Mouse (Mus musculus): ENCODE results near the gene H1foo. TPM values are rescaled to one million over a fixed set of nuclear protein-coding genes. Genes with fewer than 3 reads are reported as not detected.

The H1foo gene
- total RNA-seq, 2 experiments from 2014 or later, result not detected

DNA sequence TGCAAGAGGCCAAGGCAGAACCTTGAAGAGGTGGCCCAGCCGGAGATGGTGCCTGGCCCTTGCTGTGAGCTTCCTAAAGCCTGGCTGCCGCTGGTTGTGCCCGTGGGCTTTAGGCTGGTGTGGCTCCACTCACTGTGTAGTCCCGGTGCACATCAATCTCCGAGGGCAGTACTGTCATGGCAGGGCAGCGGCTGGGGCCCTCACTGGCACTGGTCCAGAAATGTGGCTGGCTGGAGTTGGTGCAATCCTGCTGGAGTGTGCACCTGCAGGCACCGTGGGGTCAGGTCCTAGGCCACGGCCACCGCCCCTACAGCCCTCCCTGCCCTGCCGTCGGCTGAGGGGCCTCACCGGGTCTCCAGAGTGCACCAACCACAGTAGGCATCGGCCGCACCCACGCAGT lies 33.1 kb downstream of the H1foo start:
- intact Hi-C loops (cut with DNase I), result no loop called here
- DNase-seq (ENCODE audit: low spot score), result no peak

GRCm38 (mm10) chr6:115978596-115978995 lies 33.9 kb downstream of the H1foo start:
- intact Hi-C loops (cut with DNase I), result no loop called here

GRCm38 (mm10) chr6:115982889-115983288 lies 38.2 kb downstream of the H1foo start:
- intact Hi-C loops (cut with DNase I), result no loop called here
- DNase-seq (ENCODE audit: low spot score), result no peak

More at GRCm38 (mm10) chr6:115978596-115978995, 33.9 kb downstream of the H1foo start:
- DNase-seq (ENCODE audit: low spot score), result no peak

- DNase-seq (ENCODE audit: low spot score), result no peak
- intact Hi-C loops (cut with DNase I), result no loop called here
These were observed 38.7 kb downstream of the H1foo start for GRCm38 (mm10) chr6:115983306-115984038.

DNA sequence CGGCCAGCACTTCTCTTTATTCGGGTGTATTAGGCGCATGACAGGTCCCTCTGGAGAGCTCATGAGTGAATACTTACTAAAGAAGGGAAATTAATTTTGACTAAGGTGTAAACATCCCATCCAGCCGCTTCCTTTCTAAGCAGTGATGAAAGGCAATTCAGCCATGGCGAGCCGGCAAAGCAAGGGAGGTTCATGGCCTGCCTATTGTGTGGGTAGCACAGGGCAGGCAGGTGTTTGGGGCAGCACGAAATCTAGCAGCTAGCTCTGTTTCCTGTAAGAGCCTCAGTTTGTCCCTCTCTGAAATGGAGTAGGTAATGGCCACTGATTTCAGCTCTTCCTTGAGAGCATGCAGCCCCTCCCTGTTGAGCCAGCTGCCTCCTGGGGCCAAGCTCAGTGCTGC lies 39.8 kb downstream of the H1foo start:
- intact Hi-C loops (cut with DNase I), result no loop called here
- no peak for DNase-seq (ENCODE audit: low spot score)

- DNase-seq (ENCODE audit: low spot score), result no peak
- intact Hi-C loops (cut with DNase I), result no loop called here
These were observed 40.9 kb downstream of the H1foo start for GRCm38 (mm10) chr6:115985622-115986021.

DNA sequence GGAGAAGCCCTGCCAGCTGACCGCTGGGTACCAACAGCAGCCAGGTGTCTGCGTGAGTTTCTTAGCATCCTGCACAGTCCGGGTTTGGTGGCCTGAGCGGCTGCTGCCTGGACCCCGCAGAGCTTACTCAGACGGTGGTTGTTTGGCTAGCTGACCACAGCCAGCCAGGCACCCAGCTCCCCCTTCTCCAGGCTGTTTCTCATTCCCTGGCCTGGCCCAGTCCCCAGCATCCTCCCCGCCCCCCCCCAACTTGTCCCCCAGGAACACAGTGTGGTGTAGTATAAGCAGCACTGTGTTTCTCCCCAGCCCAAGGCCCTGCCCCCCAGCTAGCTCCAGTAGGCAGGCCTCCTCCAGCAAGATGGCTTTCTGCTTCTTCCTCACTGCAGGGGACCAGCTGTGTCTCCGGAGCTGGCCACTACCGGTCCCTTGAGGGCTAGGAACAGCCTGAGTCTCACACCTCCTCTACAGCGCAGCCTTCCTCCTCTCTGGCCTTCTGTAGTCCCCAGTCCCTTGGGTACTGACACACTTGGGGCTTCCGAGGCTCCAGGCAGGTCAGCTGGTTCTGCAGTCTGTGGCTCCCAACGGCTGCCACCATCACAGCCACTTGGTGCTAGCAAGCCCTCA lies 41.8 kb downstream of the H1foo start:
- intact Hi-C loops (cut with DNase I), result no loop called here
- no peak for DNase-seq (ENCODE audit: low spot score)

- no peak for DNase-seq (ENCODE audit: low spot score)
- intact Hi-C loops (cut with DNase I), result no loop called here
These were observed 42.5 kb downstream of the H1foo start for GRCm38 (mm10) chr6:115987096-115987747.

GRCm38 (mm10) chr6:115989032-115989431 lies 44.3 kb downstream of the H1foo start:
- intact Hi-C loops (cut with DNase I), result no loop called here
- DNase-seq (ENCODE audit: low spot score), result no peak

DNA sequence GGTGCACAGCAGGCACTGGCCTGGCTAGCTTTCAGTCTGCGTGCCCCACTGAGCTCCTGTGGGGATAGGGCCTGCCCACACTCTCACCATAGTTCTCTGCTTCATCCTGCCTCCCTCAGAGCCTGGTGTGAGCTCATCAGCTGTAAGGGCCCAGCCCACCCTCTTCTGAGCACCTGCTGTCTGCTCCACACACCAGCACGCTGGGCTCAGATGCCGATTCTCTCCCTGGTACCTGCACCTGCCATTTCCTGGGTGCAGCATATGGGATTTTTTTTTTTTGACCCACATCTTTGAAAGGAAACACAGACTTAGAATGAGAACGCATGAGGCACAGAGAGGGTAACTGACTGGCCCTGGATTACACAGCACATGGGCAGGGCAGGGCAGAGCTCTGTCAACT lies 44.9 kb downstream of the H1foo start:
- no peak for DNase-seq (ENCODE audit: low spot score)
- intact Hi-C loops (cut with DNase I), result loop anchor here (5.0 kb wide), 3 partner anchors 32 to 142 kb away; no protein-coding TSS in a partner anchor

- intact Hi-C loops (cut with DNase I), result loop anchor here (5.0 kb wide), 3 partner anchors 33 to 143 kb away; no protein-coding TSS in a partner anchor
- no peak for DNase-seq (ENCODE audit: low spot score)
These were observed 45.3 kb downstream of the H1foo start for GRCm38 (mm10) chr6:115990056-115990455.

DNA sequence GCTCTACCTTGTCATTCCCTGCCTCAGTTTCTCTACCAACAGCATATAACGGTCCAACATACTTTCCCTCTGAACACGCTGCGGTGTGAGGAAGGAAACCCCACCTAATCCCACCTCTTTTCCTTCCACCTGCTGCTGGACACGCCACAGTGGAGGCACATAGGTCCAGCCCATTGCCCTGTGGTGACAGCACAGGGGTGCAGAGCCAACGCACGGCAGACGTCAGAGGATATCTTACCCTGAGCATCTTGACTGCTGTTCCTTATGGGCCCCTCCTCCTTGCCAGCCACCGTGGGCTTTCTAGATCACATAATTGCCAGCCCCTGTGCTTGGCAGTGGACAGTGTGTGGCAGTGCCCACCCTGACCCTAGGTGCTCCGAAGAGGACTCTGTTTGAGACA lies 45.7 kb downstream of the H1foo start:
- no peak for DNase-seq (ENCODE audit: low spot score)
- intact Hi-C loops (cut with DNase I), result loop anchor here (5.0 kb wide), 3 partner anchors 33 to 143 kb away; no protein-coding TSS in a partner anchor

DNA sequence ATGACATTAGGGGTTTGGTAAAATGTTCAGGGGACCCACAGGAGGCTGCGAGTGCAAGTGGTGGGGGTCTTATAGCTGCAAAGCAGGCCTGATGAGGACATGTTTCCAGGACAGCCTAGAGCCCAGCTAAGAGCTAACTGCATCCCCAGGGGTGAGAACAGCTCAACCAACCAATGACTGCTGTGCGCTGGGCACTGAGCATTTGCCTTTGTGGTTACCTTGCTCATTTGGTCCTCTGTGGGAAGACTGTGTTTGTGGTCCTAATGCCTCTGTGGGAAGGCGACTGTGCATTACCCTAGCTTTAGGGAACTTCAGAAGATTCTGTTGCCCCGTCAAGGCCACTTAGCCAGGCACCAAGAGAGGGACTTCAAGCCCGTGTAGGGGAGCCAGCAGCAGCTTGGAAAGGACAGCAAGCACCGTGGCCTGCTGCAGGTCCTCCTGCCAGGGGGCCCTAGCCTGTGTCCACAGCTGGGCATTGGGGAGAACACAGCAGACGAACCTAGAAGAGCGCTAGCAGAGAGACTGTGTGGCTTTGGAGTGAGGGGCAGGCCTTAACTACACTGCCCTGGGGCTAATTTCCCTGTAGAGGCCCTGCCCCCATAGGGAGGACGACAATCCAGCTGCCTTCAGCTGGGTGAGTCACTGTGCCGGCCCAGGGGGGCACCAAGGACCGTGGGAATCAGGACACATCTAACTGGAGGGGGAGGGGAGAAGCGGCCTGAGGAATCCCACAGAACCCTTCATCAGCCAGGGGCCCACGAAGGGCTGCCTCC lies 46.6 kb downstream of the H1foo start:
- DNase-seq (ENCODE audit: low spot score), result no peak
- intact Hi-C loops (cut with DNase I), result loop anchor here (5.0 kb wide), 3 partner anchors 34 to 144 kb away; no protein-coding TSS in a partner anchor

DNA sequence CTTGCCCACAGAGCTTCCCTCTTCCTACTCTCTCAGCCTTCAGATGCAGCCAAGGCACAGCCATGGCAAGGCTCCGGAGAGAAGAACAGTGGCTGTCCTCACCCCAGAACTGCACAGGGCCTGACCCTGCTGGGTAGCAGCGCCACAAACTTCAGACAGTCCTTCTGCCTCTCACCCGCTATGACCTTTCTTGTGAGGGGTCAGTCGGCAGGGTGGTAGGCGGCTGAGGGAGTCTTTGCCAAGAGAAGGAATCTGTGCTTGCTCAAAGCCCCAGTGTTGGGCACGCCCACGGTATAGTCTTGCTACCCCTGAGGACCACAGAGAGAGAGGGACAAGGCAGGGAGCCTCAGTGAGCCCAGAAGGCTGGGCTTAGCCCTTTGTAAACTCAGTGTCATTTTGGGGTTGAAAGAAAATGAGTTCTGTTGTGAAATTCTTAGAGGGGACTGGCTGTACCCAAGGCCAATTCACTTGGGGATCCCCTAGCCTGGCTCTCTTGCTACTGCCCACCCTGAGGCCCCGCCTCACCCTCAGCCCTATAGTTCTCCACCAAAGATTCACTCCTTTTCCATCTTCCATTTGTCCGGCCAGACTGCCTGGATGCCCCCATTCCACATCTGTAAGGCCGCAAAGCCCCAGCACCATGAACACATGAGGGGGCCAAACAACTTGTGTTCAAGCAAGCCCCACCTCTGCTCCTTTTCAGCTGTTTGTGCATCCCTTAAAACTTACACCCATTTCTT lies 47.3 kb downstream of the H1foo start:
- no peak for DNase-seq (ENCODE audit: low spot score)
- intact Hi-C loops (cut with DNase I), result loop anchor here (5.0 kb wide), 3 partner anchors 35 to 145 kb away; no protein-coding TSS in a partner anchor

GRCm38 (mm10) chr6:115992981-115993380 lies 48.2 kb downstream of the H1foo start:
- intact Hi-C loops (cut with DNase I), result loop anchor here (5.0 kb wide), 3 partner anchors 36 to 146 kb away; no protein-coding TSS in a partner anchor

DNA sequence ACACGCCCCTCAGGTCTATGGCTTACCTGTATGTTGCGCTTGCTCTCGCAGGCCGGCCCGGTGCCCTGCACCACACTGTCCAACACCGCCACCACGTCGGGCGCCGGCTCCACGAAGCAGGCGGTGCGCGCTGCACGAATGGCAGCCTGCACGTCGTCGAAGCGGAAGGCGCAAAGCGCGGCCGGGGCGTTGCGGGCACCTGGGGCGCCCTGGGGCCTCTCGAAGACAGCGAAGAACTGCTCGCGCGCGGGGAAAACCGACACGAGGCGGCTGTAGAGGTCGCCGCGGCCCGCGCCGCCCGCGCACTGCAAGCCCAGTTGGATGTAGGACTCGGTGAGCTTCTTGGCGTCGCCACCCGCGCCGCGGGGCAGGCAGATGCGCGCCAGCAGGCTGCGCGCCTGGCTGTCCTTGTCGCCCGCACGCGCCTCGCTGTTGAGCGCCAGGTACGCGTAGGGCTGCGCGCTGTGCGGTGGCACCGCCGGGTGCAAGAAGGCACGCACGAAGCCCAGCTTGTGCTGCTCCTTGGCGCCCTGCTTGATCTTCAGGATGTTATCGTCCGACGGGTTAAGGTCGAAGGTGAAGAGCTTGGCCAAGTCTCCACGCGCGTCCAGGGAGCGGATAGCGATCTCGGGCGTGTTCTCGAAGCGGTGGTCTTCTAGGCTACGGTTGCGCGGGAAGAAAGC lies 48.9 kb downstream of the H1foo start:
- no peak for DNase-seq (ENCODE audit: low spot score)
- intact Hi-C loops (cut with DNase I), result loop anchor here (5.0 kb wide), 3 partner anchors 36 to 146 kb away; no protein-coding TSS in a partner anchor

More at GRCm38 (mm10) chr6:115992981-115993380, 48.2 kb downstream of the H1foo start:
- DNase-seq (ENCODE audit: low spot score), result no peak

DNA sequence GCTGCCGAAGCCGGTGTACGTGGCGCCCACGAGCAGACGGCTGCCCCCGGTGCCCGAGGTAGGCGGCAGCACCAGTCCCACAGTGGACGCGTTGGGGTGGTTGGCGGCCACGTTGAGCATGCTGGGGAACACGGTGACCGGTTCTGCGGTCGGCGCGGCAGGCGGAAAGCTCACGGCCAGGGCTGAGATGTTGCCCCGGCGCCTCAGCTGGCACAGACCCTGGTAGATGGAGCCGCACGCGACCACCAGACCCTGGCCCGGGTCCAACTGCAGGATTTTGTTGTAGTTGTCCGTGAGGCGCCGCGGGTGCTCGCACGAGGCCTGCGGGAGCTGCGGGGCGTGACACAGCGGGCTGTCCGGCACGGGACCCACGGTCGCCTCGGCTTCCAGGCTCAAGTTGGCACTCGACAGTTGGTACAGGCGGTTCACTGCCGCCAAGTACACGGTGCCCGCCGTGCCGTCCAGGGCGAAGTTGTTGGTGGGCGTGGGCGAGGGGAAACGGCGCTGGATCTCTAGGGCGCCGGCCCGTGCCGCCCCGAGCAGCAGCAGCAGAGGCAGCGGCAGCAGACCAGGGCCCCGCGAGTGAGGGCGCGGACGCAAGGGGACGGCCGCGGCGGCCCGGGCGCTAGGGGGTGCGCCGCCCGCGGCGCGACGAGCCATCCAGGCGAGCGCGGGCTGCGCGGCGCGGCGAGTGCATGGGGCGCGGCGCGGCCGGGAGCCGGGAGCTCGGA lies 49.6 kb downstream of the H1foo start:
- intact Hi-C loops (cut with DNase I), result loop anchor here (5.0 kb wide), 3 partner anchors 37 to 147 kb away; no protein-coding TSS in a partner anchor
- no peak for DNase-seq (ENCODE audit: low spot score)

Data from heart, postnatal 25 days (tissue).